In the genomic region with DNA sequence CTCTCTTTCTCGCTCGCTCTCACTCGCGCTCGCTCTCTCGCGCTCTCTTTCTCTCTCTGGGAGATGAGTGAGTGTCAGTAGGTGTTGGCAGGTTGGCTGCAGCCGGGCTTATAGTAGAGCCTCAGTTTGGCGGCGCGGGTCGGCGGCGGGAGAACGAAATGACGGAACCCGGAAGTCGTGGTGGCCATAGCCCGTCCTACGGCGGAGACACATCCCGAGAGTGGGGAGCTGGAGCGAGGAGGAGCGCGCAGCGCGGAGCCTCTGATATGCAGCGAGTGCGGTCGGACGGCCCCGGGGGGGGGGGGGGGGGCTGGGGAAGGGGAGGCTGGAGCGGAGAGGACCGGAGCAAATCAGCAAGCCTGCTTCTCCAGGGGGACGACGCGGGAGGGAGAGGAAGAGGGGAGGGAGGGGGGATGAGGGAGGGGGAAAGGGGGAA, we compare ENCODE assay signal across 8 mouse cellular contexts. TPM values are rescaled to one million over a fixed set of nuclear protein-coding genes. Genes with fewer than 3 reads are reported as not detected.
A peak's percentile ranks its signal among the peaks of the same experiment; 100 is the strongest.
DNase-seq lines count a peak whose midpoint lies in the region; ATAC-seq lines count a peak whose summit lies in the region.

A gene (minus strand): TSS at position 270 of the 436 bp plus-strand sequence.

- under 1% methylated on average over 35 of the region's 37 CpGs for WGBS in hindbrain, embryonic 10.5 days
- under 1% methylated on average over 23 of the region's 37 CpGs for WGBS in lung, embryonic 16.5 days

- no peaks in the 10 kb centered on the region for H3K9me3 ChIP-seq in hindbrain, embryonic 10.5 days
- no peaks in the 10 kb centered on the region for H3K9me3 ChIP-seq in lung, embryonic 16.5 days (ENCODE audit: control insufficient read depth, low read length)

- peak within 1 kb of the TSS; percentile 98 for H3K27ac ChIP-seq in hindbrain, embryonic 10.5 days
- peak within 1 kb of the TSS; percentile 96 for H3K27ac ChIP-seq in lung, embryonic 16.5 days (ENCODE audit: low read length)

- peaks cover 22% of the 10 kb centered on the region for H3K27me3 ChIP-seq in hindbrain, embryonic 10.5 days (ENCODE audit: insufficient read depth, poor library complexity, severe bottlenecking)
- peaks cover 9% of the 10 kb centered on the region for H3K27me3 ChIP-seq in lung, embryonic 16.5 days (ENCODE audit: control insufficient read depth, insufficient read depth, low read depth, low read length)

- peaks cover 39% of the 10 kb centered on the region for H3K4me1 ChIP-seq in hindbrain, embryonic 10.5 days (replicated peaks)
- H3K4me1 ChIP-seq in lung, embryonic 16.5 days (replicated peaks; ENCODE audit: control insufficient read depth, insufficient read depth, low read length) = peaks cover 4% of the 10 kb centered on the region; the same call in 1 of the 2 replicates

- H3K36me3 ChIP-seq in hindbrain, embryonic 10.5 days = peaks cover 8% of the 10 kb centered on the region; the same call in 1 of the 2 replicates
- H3K36me3 ChIP-seq in lung, embryonic 16.5 days (ENCODE audit: control insufficient read depth, insufficient read depth, low read length) = no peaks in the 10 kb centered on the region

- peak within 1 kb of the TSS; percentile 90 for H3K4me3 ChIP-seq in hindbrain, embryonic 10.5 days
- peak within 1 kb of the TSS; percentile 62 for H3K4me3 ChIP-seq in lung, embryonic 16.5 days (ENCODE audit: low read length)

- peak; percentile 39 for DNase-seq in CD4-positive, CD25-positive, alpha-beta regulatory T cell, adult 2 months (ENCODE audit: low read depth, low spot score)
- peak; percentile 91 for DNase-seq in adrenal gland, postnatal 10 days
- DNase-seq in forelimb bud, embryonic 11.5 days (ENCODE audit: low read depth, low spot score) = peak; percentile 79
- peak; percentile 93 for DNase-seq in hindbrain, embryonic 10.5 days (ENCODE audit: low spot score)
- DNase-seq in layer of hippocampus, postnatal 14 days (ENCODE audit: low spot score in 2 of 2) = peak; percentile 68 to 71
- peak; percentile 71 for DNase-seq in ovary, postnatal 14 days (ENCODE audit: low spot score)
- DNase-seq in c-Kit-positive CD71-positive TER-119-positive erythroid progenitor cells, embryonic 14.5 days (ENCODE audit: low spot score) = no peak

- ATAC-seq in lung, embryonic 16.5 days (ENCODE audit: low read depth) = peak; percentile 86

- peak within 1 kb of the TSS; percentile 77 for H3K4me2 ChIP-seq in lung, embryonic 16.5 days (ENCODE audit: low read depth, low read length)

- peak within 1 kb of the TSS; percentile 82 for H3K9ac ChIP-seq in lung, embryonic 16.5 days (ENCODE audit: low read length)

RNA-seq across cellular contexts. Expression of the gene that starts here (rescaled TPM):
- total RNA-seq in adrenal gland, postnatal 10 days (2021) = 100 to 1,000 TPM in 1 of 2 experiments, 10 to 100 TPM in 1; 93.8 to 104 TPM
- polyA plus RNA-seq in hindbrain, embryonic 10.5 days (2016; fragmentation: Nextera tagmentation; extraction: Ambion mirVana) = 61.3 and 91.1 TPM in 2 replicates
- total RNA-seq in layer of hippocampus, postnatal 14 days (2021) = 10 to 100 TPM; 34.6 to 34.8 TPM
- polyA plus RNA-seq in lung, embryonic 16.5 days (2015; fragmentation: Nextera tagmentation; extraction: Ambion mirVana) = 21.5 and 24.2 TPM in 2 replicates
